Mouse (Mus musculus) neural tube, embryonic 10.5 days (tissue): Measurements from ENCODE around the gene Mcpt2.
"Not testable (repeated sequence)": the region's sequence is repeated elsewhere in the genome, so short reads cannot be mapped to it uniquely, and the experiment has no call there.

Experiments used
- DNase-seq: peaks from one replicate; pipeline ENCODE4 v3.0.0-alpha.2; 2017; ENCODE audit warnings: low spot score; ENCODE audit errors: extremely low spot score

The Mcpt2 gene

DNA sequence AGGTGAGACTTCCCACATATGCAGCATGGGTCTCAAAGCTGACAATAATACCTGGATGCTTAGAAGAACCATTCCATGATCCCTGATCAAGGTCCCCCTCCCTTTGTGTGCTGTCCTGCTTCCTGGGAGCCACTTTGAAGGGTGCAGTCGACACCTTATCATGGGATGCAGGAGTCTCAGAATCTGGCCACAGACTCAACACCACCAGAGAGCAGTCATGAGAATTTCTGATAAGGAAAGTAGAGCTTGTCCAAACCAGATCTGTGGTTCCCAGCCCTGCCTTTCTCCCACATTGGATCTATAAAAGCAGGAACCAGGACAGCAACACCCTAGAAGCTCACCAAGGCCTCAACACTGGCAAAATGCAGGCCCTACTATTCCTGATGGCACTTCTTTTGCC, at the start of gene Mcpt2:
Mcpt2 (plus strand) TSS at position 250 of the 400 bp plus-strand sequence.
- DNase-seq = not testable (repeated sequence)

DNA sequence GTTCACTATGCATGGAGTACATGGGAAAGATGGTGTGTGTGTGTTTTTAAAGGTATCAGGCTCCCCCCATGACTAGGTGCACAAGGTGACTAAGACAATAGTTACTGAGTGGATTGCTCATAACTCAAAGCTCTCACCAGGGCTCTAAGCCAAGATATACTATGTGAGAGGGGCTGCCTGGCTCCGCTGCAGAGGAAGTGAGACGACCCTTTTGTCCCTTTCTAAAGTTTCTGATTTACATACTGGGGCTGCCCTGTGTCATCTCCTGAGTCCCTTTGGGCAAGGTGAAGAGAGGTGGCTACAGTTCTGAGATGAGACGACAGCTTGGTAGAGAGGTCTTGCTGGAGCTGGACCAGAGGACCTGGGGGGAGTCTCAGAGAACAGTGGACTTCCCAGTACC, 28.7 kb upstream of the Mcpt2 start:
- no peak for DNase-seq

DNA sequence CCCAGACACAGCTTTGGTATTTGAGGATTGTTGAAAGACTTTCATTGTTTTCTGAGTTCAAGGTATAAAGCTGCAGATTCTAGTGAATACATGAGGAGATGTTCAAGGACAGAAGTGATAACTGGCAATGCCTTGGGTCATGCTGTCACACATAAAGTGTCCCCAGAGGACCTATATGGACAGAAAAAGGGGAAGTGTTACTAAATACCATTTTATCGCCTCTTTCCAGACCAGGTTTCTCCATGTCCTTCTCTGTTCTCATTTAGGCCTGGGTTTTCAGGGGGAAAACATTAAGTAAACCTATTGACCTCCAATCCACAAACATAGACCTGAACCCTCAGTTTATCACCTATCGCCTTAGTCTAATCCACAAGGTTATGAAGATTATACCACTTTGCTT, 27.9 kb upstream of the Mcpt2 start:
- DNase-seq = no peak

DNA sequence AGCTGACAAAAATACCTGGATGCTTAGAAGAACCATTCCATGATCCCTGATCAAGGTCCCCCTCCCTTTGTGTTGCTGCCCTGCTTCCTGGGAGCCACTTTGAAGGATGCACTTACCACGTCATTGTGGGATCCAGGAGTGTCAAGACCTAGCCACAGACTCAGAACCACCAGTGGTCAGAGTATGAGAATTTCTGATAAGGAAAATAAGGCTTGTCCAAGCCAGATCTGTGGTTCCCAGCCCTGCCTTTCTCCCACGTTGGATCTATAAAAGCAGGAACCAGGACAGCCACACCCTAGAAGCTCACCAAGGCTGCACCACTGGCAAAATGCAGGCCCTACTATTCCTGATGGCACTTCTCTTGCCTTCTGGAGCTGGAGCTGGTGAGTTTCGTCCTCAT, 24.2 kb upstream of the Mcpt2 start, which contains the start of gene Mcpt1:
Mcpt1 (plus strand) TSS at position 301 of the 400 bp plus-strand sequence.
- not testable (repeated sequence) for DNase-seq

DNA sequence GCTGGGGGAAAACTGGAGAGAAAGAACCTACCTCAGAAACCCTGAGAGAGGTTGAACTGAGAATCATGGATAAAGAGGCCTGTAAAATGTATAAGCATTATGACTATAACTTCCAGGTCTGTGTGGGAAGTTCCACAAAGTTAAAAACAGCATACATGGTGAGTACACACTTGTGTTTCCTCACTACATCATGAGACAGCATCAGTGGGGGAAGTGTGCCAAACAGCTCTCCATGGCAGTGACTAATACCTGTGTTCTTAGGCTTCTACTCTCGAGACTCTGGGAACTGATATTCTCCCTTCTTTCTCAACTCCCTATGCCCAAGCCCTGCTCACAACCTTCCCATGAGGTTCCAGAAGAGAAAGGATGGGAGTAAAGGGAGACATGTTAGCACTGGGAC, 22.4 kb upstream of the Mcpt2 start:
- DNase-seq = no peak

DNA sequence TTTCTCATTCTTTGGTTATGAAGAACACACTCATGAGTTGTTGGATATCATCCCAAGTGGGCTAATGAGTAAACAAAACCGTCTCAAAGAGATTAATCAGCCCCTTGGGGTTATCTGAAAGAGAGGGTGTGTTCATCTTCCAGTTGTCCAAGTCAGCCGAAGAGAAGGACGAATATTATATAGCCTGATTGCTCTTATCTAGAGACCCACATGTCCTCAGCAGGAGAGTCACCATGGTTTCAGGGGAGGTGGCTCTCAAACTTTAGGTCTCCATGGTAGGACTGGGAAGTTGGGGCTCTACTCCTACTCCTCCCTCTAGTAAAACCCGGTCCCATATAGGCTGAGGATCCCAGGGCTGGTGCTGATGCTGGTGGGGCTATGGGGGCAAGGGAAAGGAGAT, 20.5 kb upstream of the Mcpt2 start:
- DNase-seq = not testable (repeated sequence)

DNA sequence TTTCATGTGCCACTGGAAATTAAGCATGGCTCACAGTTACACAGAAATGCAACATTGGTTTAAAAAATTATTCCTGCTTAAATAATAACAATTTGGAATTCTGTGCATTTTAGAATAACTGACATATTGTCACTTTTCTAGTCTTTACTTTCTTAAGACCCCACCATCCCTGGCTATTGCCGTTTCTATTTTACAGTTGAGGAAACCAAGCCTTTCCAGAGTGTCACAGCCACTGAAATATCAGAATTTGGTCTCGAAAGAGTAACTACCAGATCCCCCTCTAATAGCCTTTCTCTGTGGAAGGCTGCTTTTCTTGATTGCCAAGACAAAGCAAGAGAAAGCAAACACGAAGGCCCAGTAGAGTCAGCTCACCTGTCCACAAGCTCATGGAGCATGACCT, 11.4 kb upstream of the Mcpt2 start, which contains the start of gene Mcpt9:
Mcpt9 (minus strand) TSS at position 101 of the 400 bp plus-strand sequence.
- DNase-seq = not testable (repeated sequence)

DNA sequence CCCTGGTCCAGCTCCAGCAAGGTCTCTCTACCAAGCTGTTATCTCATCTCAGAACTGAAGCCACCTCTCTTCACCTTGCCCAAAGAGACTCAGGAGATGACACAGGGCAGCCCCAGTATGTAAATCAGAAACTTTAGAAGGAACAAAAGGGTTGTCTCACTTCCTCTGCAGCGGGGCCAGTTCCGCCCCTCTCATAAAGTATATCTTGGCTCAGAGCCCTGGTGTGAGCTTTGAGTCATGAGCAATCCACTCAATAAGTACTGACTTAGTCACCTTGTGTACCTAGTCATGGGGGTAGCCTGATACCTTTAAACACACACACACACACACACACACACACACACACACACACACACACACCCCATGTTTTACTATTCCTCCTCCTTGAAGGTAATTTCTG, 7.4 kb upstream of the Mcpt2 start:
- no peak for DNase-seq

DNA sequence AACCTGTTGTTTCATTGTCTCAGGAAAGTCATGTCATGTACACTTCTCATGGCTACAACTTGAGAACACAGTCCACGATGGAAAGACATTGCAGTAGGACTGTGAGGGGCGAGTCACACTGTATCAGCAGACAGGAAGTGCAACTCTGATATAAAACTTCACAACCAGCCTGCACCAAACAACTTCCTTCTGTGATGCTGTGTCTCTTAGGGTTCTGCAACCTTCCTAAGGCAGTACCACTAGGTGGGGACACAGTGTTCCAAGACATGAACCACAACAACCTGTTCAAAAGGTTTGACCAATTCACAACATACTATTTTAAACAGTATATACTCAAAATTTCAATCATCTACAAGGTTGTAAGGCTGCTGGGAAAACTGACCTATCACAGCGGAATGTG, 13.6 kb downstream of the Mcpt2 start:
- DNase-seq = no peak

DNA sequence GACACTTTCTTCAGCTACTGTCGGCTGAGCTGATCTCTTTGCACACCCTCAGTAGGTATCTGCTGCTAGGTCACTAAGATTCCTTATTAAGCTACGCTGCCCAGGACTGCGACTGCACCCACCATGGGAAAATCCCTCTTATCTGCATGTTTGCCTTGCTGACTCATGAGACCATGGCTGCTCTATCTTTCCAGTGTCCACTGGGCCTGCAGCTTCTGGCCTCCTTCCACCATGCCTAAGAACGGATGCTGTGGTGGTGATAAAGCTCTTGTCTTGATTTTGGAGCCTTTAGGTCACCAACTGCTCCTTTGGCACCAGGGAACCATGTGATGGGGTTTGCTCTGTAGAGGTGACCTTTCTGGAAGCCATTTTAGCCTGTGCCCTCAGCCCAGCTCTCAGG, 15.9 kb downstream of the Mcpt2 start:
- no peak for DNase-seq

DNA sequence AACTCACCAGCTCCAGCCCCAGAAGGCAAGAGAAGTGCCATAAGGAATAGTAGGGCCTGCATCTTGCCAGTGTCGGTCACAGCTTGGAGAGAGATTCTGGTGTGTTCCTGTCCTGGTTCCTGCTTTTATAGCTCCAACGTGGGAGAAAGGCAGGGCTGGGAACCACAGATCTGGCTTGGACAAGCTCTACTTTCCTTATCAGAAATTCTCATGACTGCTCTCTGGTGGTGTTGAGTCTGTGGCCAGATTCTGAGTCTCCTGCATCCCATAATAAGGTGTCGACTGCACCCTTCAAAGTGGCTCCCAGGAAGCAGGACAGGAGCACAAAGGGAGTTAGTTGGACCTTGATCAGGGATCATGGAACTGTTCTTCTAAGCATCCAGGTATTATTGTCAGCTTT, 20.4 kb downstream of the Mcpt2 start, which contains the start of gene Mcpt4:
Mcpt4 (minus strand) TSS at position 101 of the 400 bp plus-strand sequence.
- DNase-seq = not testable (repeated sequence)

DNA sequence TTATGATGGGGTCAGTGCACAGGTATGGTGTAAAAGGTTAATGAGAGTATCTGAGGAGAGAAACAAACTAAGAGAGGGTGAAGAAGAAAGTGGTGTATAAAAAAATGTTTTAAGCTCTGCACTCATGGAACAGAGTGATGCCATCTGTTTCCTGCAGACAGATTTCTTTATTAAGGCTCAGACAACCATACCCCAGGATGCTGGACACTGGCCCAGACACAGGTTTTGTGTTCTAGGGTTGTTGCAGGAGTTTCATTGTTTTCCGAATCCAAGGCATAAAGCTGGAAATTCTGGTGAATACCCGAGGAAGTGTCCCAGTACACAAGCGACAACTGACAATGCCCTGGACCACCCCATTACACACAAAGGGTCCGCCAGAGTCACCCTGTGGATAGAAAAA, 40.2 kb downstream of the Mcpt2 start:
- no peak for DNase-seq

DNA sequence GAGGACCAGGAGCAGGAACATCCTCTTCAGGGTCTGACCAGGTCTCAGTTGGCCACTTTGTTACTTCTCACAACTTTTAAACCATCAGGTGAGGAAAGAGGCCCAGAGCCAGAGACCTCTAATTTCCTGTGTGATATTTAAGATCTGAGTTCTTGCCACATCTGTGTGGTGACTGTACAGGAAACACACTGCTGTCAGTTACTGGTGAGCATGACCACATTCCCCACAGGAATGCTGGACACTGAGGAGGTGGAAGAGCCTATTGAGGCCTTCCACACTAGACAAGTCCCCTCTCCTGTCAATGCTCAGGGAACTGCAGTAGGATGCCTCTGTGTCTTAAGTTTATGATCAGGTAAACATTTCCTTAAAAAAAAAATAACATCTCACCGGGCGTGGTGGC, 43.3 kb downstream of the Mcpt2 start, which contains the start of gene Mcpt8:
Mcpt8 (minus strand) TSS at position 107 of the 400 bp plus-strand sequence.
- DNase-seq = no peak

DNA sequence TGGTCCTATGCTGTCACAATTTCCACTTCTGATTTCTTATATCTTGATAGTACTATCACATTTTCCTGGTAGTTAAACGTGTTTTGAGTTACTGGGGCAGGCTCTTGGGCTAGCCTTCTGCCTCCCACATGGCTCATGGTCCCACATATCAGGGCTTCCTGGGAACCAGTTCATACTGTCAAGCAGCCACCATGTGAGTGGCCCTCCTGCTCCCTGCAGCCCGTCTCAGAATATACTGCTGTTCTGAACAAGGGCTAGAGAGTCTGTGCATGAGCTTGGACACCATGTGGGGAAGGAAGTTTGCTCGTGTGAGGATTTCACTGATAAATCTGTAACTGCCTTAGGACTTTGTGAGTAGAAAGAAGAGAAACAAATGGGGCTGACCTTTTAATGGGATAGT, 44.9 kb downstream of the Mcpt2 start:
- DNase-seq = no peak

DNA sequence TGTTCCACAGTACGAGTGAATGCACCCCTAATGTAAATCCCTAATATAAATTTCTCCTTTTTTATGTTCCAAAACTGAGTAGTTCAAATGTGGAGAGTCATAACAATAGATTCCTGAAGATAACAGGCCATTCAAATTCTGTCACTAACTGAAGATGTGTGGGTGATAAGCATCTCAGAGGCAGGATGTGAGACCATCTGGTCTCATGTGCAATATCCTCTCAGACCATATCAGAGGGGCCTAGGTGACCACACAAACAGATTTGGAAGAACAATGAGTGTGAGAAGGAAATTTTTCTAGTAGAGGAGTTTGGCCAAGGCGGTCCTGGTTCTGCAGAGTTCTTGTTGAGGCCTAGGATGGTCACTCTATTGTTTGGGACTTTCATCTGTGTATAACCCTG, 51.5 kb downstream of the Mcpt2 start:
- DNase-seq = no peak
